ENCODE assay signal across 8 mouse cellular contexts in the genomic region with DNA sequence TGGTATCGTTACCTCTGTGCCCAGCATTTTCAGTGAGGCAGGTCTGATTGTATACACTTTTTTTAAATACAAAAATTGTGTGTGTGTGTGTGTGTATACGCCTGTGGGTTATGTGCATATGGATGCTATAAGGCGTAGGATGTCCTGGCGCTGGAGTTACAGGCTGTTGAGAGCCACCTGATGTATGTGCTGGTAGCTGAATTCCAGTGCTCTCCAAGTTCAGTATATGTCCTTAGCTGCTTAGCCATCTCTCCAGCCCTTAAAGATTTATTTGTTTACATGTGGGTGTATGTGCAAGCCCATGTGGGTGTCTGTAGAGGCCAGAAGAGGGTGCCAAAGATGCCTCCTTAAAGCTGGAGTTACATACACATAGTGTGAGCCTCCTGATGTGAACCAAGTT. TPM values are rescaled to one million over a fixed set of nuclear protein-coding genes. Genes with fewer than 3 reads are reported as not detected.
DNase-seq lines count a peak whose midpoint lies in the region; ATAC-seq and TF ChIP-seq lines count a peak whose summit lies in the region.

No protein-coding gene starts in this region.

- H3K36me3 ChIP-seq in liver, embryonic 12.5 days = no peaks in the 10 kb centered on the region

- 59% methylated on average over 4 of the region's 4 CpGs for WGBS in liver, embryonic 12.5 days (ENCODE audit: insufficient replicate concordance)

- no peak for TF ChIP-seq CTCF in embryonic fibroblast, embryonic 13.5 days (IDR thresholded peaks at IDR 0.05; ENCODE audit: borderline replicate concordance, insufficient read depth, low read length)

- H3K9me3 ChIP-seq in liver, embryonic 12.5 days (replicated peaks) = no peaks in the 10 kb centered on the region

- peak overlapping the region; percentile 11; the same call in 1 of the 2 replicates for H3K4me3 ChIP-seq in embryonic fibroblast, embryonic 13.5 days (ENCODE audit: insufficient read depth, low read length)
- H3K4me3 ChIP-seq in liver, embryonic 12.5 days = peak overlapping the region; percentile 82

- no peak overlapping the region for H3K9ac ChIP-seq in liver, embryonic 12.5 days

- no peaks in the 10 kb centered on the region for H3K4me1 ChIP-seq in embryonic fibroblast, embryonic 13.5 days (ENCODE audit: control insufficient read depth, insufficient read depth, low read length)
- H3K4me1 ChIP-seq in liver, embryonic 12.5 days = peaks cover 37% of the 10 kb centered on the region

- no peak for TF ChIP-seq POLR2A in embryonic fibroblast, embryonic 13.5 days (IDR thresholded peaks at IDR 0.05; ENCODE audit: low read depth, low read length)

- H3K27ac ChIP-seq in embryonic fibroblast, embryonic 13.5 days (ENCODE audit: insufficient read depth, low read length) = no peak overlapping the region
- no peak overlapping the region for H3K27ac ChIP-seq in liver, embryonic 12.5 days

- ATAC-seq in frontal cortex, adult (ENCODE audit: low TSS enrichment) = peak; percentile 32
- ATAC-seq in liver, embryonic 12.5 days = no peak

- peak overlapping the region; percentile 81 for H3K4me2 ChIP-seq in liver, embryonic 12.5 days

- no peak for DNase-seq in frontal cortex, postnatal 10 days (ENCODE audit: low spot score in 2 of 2)
- DNase-seq in A20 (ENCODE audit: low read depth, low spot score) = peak; percentile 74
- no peak for DNase-seq in embryo, embryonic 9.5 days (ENCODE audit: extremely low spot score)
- DNase-seq in adrenal gland, adult 18-20 months (ENCODE audit: low spot score in 2 of 2) = no peak
- DNase-seq in thymus, postnatal 14 days = no peak

- H3K27me3 ChIP-seq in liver, embryonic 12.5 days (replicated peaks) = peaks cover 29% of the 10 kb centered on the region

RNA-seq across cellular contexts. Expression of a gene that starts 0.9 kb away (rescaled TPM):
- polyA plus RNA-seq in embryonic fibroblast, embryonic 13.5 days (2011; ENCODE audit: insufficient read length, low read depth, missing spikeins) = 22.9 and 27.9 TPM in 2 replicates
- polyA plus RNA-seq in liver, embryonic 12.5 days (2016; fragmentation: Nextera tagmentation; extraction: Ambion mirVana) = 59.8 and 66.1 TPM in 2 replicates
- total RNA-seq in adrenal gland, adult 18-20 months (2021) = 100 to 1,000 TPM in 1 of 2 experiments, 10 to 100 TPM in 1; 79.2 to 121 TPM

RNA-seq across cellular contexts. Expression of a gene that starts 3.8 kb away (rescaled TPM):
- polyA plus RNA-seq in embryonic fibroblast, embryonic 13.5 days (2011; ENCODE audit: insufficient read length, low read depth, missing spikeins) = not detected in 2 replicates
- polyA plus RNA-seq in liver, embryonic 12.5 days (2016; fragmentation: Nextera tagmentation; extraction: Ambion mirVana) = 0.20 and 0.36 TPM in 2 replicates
- total RNA-seq in adrenal gland, adult 18-20 months (2021) = under 1 TPM; 0.53 to 0.54 TPM

RNA-seq across cellular contexts. Expression of a gene that starts 11.6 kb away (rescaled TPM):
- polyA plus RNA-seq in embryonic fibroblast, embryonic 13.5 days (2011; ENCODE audit: insufficient read length, low read depth, missing spikeins) = 5.2 and 7.4 TPM in 2 replicates
- 0.44 and 0.53 TPM in 2 replicates for polyA plus RNA-seq in liver, embryonic 12.5 days (2016; fragmentation: Nextera tagmentation; extraction: Ambion mirVana)
- 1 to 10 TPM; 5.2 to 7.5 TPM for total RNA-seq in adrenal gland, adult 18-20 months (2021)

RNA-seq across cellular contexts. Expression of a gene that starts 11.8 kb away (rescaled TPM):
- polyA plus RNA-seq in embryonic fibroblast, embryonic 13.5 days (2011; ENCODE audit: insufficient read length, low read depth, missing spikeins) = 0.62 and 0.67 TPM in 2 replicates
- polyA plus RNA-seq in liver, embryonic 12.5 days (2016; fragmentation: Nextera tagmentation; extraction: Ambion mirVana) = 1.5 and 1.8 TPM in 2 replicates
- under 1 TPM; 0.19 to 0.40 TPM for total RNA-seq in adrenal gland, adult 18-20 months (2021)

RNA-seq across cellular contexts. Expression of a gene that starts 25.4 kb away (rescaled TPM):
- polyA plus RNA-seq in embryonic fibroblast, embryonic 13.5 days (2011; ENCODE audit: insufficient read length, low read depth, missing spikeins) = 60.0 and 62.1 TPM in 2 replicates
- 1.5 and 2.1 TPM in 2 replicates for polyA plus RNA-seq in liver, embryonic 12.5 days (2016; fragmentation: Nextera tagmentation; extraction: Ambion mirVana)
- total RNA-seq in adrenal gland, adult 18-20 months (2021) = 10 to 100 TPM; 24.9 to 42.4 TPM
